Mouse (Mus musculus) bone marrow, adult 2 months (tissue): ENCODE data around the gene Guk1.

Experiments used
- CTCF ChIP-seq: fragments of 200-500 bp; IDR thresholded peaks from 2 replicates; pipeline ENCODE4 v1.5.1; 2011; ENCODE audit warnings: low read length, control low read depth; ENCODE audit not compliant: control insufficient read depth, insufficient read depth
- POLR2A ChIP-seq: fragments of 200-500 bp; IDR thresholded peaks from 2 replicates; pipeline ENCODE4 v1.6.1; 2011; ENCODE audit warnings: low read depth, mild to moderate bottlenecking, control low read depth, low read length, borderline replicate concordance; ENCODE audit not compliant: control insufficient read depth

DNA sequence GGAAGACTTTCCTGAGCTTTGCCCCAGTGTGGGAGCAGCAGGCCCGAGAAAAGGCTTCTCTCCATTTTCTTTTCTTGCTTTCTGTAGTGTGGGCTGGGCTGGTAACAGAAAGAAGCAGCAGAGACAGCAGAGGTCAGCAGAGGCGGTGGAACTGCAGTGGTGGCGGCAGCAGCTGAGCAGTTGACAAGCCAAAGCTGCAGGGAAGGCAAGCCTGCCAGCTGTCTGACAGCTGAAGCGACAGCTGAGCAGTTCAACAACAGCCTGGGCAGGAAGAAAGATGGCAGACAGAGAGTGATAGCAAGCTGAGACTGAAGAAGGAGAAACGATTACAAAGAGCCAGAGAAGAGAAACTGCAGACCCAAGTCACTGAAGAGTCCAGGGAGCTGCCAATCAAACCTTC lies 30.6 kb downstream of the Guk1 start:
- TF ChIP-seq CTCF (no peak), POLR2A (no peak)
